Mouse (Mus musculus) bone marrow macrophage, adult 2 months (primary cell): ENCODE measurements at regions not wholly inside any gene's neighbourhood (a gene's known extent, or its start where the extent isn't known, plus 50 kb on each side); places are given as distances from the start of the nearest gene placed in this dataset.

Experiments
- H3K27ac ChIP-seq: 2 replicates; pipeline ENCODE4 v1.5.1; 2012; ENCODE audit warnings: low read depth, low read length; ENCODE audit not compliant: insufficient read depth
- H3K4me1 ChIP-seq: 2 replicates; pipeline ENCODE4 v1.6.1; 2012; ENCODE audit warnings: low read length; ENCODE audit not compliant: control insufficient read depth, insufficient read depth
- H3K4me3 ChIP-seq: 2 replicates; pipeline ENCODE4 v1.5.1; 2012; ENCODE audit warnings: mild to moderate bottlenecking, low read length, moderate library complexity; ENCODE audit not compliant: insufficient read depth
- CTCF ChIP-seq: IDR thresholded peaks from 2 replicates; pipeline ENCODE4 v1.5.1; 2012; ENCODE audit warnings: low read depth, mild to moderate bottlenecking, low read length, moderate library complexity
- POLR2A ChIP-seq: IDR thresholded peaks from 2 replicates; pipeline ENCODE4 v1.6.1; 2012; ENCODE audit warnings: mild to moderate bottlenecking, low read depth, low read length, borderline replicate concordance

GRCm38 (mm10) chr13:69420166-69420565 lies 113.4 kb upstream of the Nsun2 start:
- Histone ChIP-seq H3K27ac (no peak overlapping the region), H3K4me1 (no peaks in the 10 kb centered on the region), H3K4me3 (no peak overlapping the region)
- TF ChIP-seq CTCF, result no peak
- no peak for TF ChIP-seq POLR2A

GRCm38 (mm10) chr13:69421966-69422365 lies 111.6 kb upstream of the Nsun2 start:
- no peak overlapping the region for H3K27ac ChIP-seq
- no peaks in the 10 kb centered on the region for H3K4me1 ChIP-seq
- no peak overlapping the region for H3K4me3 ChIP-seq
- TF ChIP-seq CTCF (no peak), POLR2A (no peak)

GRCm38 (mm10) chr13:69426117-69426516 lies 107.4 kb upstream of the Nsun2 start:
- TF ChIP-seq POLR2A (no peak), CTCF (no peak)
- Histone ChIP-seq H3K4me1 (no peaks in the 10 kb centered on the region), H3K27ac (no peak overlapping the region), H3K4me3 (no peak overlapping the region)

GRCm38 (mm10) chr13:69429596-69429995 lies 104.0 kb upstream of the Nsun2 start:
- H3K27ac ChIP-seq, result no peak overlapping the region
- no peaks in the 10 kb centered on the region for H3K4me1 ChIP-seq
- H3K4me3 ChIP-seq, result no peak overlapping the region
- TF ChIP-seq POLR2A (no peak), CTCF (no peak)

GRCm38 (mm10) chr13:69433461-69434323 lies 99.9 kb upstream of the Nsun2 start:
- Histone ChIP-seq H3K4me3 (no peak overlapping the region), H3K27ac (no peak overlapping the region), H3K4me1 (no peaks in the 10 kb centered on the region)
- no peak for TF ChIP-seq CTCF
- TF ChIP-seq POLR2A, result no peak

- Histone ChIP-seq H3K4me1 (no peaks in the 10 kb centered on the region), H3K27ac (no peak overlapping the region), H3K4me3 (no peak overlapping the region)
- no peak for TF ChIP-seq CTCF
- no peak for TF ChIP-seq POLR2A
Measured at GRCm38 (mm10) chr13:69439486-69439885, 94.1 kb upstream of the Nsun2 start.

GRCm38 (mm10) chr13:69441798-69442197 lies 91.7 kb upstream of the Nsun2 start:
- no peak overlapping the region for H3K27ac ChIP-seq
- TF ChIP-seq CTCF, result no peak
- TF ChIP-seq POLR2A, result no peak
- H3K4me3 ChIP-seq, result no peak overlapping the region
- no peaks in the 10 kb centered on the region for H3K4me1 ChIP-seq

GRCm38 (mm10) chr13:69445611-69446010 lies 87.9 kb upstream of the Nsun2 start:
- no peak overlapping the region for H3K27ac ChIP-seq
- TF ChIP-seq CTCF (no peak), POLR2A (no peak)
- no peak overlapping the region for H3K4me3 ChIP-seq
- no peaks in the 10 kb centered on the region for H3K4me1 ChIP-seq
